Mouse (Mus musculus): Measurements from ENCODE around the gene Slc25a31.

Gene Slc25a31

DNA sequence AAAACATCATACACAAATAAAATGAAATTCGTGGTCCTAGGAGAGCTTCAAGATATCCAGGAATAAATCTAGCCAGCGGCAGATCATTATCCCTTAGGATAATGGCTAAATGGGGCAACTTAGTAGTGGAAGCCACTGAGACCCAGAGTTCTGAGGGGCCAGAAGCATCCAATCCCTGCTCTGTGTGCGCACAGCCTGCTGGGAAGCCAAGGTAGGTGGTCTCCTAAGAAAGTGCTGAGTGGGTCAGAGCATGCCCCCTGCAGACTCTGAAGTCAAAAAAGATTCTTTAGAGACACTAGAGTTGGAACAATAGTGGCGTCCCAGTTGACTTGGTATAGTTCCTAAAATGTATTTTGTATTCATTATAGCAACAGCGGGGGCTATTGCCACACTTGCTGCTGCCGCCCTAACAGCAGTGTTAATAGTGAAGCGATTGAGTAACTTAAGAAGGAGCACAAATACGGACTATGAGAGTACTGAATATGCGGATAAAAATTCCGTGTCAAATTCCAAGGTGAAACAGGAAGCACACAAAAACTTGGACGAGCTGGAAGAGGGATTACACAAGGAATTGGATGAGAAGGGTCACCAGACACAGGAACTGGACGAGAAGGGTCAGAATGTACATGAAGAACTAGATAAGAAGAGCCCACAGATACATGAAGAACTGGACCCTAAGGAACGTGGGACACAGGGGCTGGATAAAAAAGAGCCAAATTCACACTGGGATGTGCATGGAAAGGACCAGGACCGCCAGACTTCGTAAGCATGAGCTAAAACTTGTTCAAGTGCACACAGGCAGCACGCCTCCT lies 35.6 kb downstream of the Slc25a31 start, which contains the start of gene Hspa4l:
Gene Hspa4l, plus strand, starts transcription at position 472 of the 812 bp plus-strand sequence.
- DNase-seq = no peak

DNA sequence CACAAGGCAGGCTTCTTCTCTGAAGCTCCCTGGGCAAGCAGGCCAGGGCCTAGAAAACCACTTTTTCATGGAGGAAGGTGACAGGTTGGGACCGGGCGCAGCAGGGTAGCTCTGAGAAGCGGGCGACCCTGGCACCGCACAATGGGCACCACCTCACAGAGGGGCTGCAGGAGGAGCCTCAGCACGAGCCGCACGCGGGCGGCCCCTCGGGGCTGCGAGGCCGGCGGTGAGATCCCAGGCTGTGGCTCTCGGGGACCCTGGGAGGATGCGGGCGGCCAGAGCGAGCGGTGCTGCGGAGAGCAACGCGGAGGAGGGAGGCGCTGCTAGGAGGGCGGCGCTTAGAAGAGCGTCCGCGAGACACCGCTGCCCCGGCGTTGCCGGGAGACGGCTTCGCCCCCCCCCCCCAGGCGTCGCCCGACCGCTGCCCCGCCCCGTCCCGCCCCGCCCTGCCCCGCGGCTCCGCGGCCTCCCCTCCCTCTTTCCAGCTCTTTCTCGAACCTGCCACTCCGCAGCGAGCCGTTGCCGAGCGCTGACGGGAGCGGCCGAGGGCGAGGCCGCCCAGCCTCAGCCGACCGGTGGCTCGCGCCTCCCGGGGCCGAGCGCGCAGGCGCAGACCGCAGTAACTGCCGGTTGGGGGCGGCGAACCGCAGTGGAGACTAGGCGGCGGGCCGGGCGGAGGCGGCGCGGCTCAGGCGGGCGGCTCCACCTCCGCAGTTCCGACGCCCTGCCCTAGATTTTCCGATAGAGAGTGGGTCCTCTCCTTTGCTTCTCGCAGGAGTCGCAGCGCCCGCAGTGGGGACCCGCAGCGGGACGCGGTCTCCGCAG lies 36.4 kb downstream of the Slc25a31 start:
- DNase-seq = peak; percentile 96

DNA sequence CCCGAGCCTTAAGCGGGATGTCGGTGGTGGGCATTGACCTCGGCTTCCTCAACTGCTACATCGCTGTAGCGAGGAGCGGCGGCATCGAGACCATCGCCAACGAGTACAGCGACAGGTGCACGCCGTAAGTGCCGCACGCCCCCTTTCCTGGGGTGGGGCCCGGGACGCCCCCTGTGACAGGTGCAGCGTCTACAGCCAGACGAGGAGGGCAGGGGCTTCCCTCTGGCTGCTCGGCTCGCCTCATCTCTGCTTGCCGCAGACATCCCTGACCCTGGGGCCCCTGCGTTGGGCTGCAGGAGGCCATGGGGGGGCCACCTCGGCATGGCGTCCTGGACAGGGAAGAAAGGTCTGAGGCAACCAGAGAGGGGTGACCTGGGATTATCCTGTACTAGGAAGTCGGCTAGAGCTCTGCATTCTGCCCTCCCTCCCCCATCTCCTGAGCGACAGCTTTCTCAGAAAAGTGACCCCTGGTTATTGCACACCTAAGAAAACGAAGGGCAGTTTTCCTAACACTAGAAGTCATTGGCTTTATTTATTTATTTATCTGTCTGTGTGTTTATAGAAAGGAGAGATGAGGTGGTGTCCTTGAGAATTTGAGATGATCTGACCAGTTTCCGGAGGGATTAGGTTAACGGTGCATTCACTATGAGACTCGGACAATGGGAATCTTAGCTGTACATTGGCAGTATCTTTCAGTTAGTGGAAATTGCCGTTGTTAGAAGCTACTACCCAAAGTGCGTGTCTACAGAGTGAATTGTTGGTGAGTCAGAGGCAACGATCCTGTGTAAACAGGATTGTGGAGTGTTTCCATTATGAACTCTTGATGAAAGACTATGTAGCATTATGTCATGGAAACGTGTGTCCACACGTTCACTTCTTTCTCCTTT lies 37.2 kb downstream of the Slc25a31 start:
- DNase-seq = peak; percentile 89

DNA sequence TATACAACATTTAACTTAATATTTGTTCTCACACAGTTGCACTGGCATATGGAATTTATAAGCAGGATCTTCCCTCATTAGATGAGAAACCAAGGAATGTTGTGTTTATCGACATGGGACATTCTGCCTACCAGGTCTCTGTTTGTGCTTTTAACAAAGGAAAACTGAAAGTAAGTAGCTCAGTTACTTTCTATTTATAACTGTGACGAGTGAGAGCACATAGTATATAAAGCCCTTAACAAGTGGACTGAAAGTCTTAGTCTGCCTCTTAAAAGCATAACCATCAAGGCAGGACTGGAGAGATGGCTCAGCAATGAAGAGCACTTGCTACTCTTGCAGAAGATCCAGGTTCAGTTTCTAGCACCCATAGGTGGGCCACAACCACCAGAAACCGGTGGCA lies 52.1 kb downstream of the Slc25a31 start:
- DNase-seq = no peak

GRCm38 (mm10) chr3:40761312-40761711 lies 52.7 kb downstream of the Slc25a31 start:
- no peak for DNase-seq

Measured in thymus, postnatal 25 days (tissue).